Mouse (Mus musculus): ENCODE measurements around the gene Slc43a3. TPM values are rescaled to one million over a fixed set of nuclear protein-coding genes. Genes with fewer than 3 reads are reported as not detected.

The Slc43a3 gene
- polyA plus RNA-seq, 1 experiment: 45.3 TPM

- H3K27ac ChIP-seq (ENCODE audit: insufficient read depth, low read length): no peak overlapping the region
- DNase-seq (ENCODE audit: low read depth in 1 of 2, low spot score in 2 of 2): no peak
- no peaks in the 10 kb centered on the region for H3K27me3 ChIP-seq (ENCODE audit: control insufficient read depth, insufficient read depth, low read length)
- no peaks in the 10 kb centered on the region for H3K4me1 ChIP-seq (ENCODE audit: control insufficient read depth, insufficient read depth, insufficient read length)
- H3K4me3 ChIP-seq (ENCODE audit: extremely low read depth, insufficient read depth, insufficient read length): no peak overlapping the region
- no peaks in the 10 kb centered on the region for H3K36me3 ChIP-seq (ENCODE audit: control insufficient read depth, insufficient read depth, low read length)
- TF ChIP-seq POLR2A (IDR thresholded peaks at IDR 0.05; ENCODE audit: low read depth, low read length) (no peak), CTCF (IDR thresholded peaks at IDR 0.05; ENCODE audit: extremely low read depth, insufficient read depth, insufficient read length, insufficient replicate concordance) (no peak)
- WGBS: 84% methylated on average over 3 of the region's 3 CpGs
These were observed 18.2 kb upstream of the Slc43a3 start for GRCm38 (mm10) chr2:84918188-84918587.

GRCm38 (mm10) chr2:84919601-84920108, 16.7 kb upstream of the Slc43a3 start:
- WGBS: 69% methylated on average over 10 of the region's 10 CpGs
- DNase-seq (ENCODE audit: low read depth in 1 of 2, low spot score in 2 of 2): no peak
- TF ChIP-seq CTCF (IDR thresholded peaks at IDR 0.05; ENCODE audit: extremely low read depth, insufficient read depth, insufficient read length, insufficient replicate concordance) (no peak), POLR2A (IDR thresholded peaks at IDR 0.05; ENCODE audit: low read depth, low read length) (no peak)
- Histone ChIP-seq H3K4me1 (ENCODE audit: control insufficient read depth, insufficient read depth, insufficient read length) (no peaks in the 10 kb centered on the region), H3K4me3 (ENCODE audit: extremely low read depth, insufficient read depth, insufficient read length) (no peak overlapping the region), H3K27ac (ENCODE audit: insufficient read depth, low read length) (no peak overlapping the region), H3K36me3 (ENCODE audit: control insufficient read depth, insufficient read depth, low read length) (no peaks in the 10 kb centered on the region), H3K27me3 (ENCODE audit: control insufficient read depth, insufficient read depth, low read length) (no peaks in the 10 kb centered on the region)

GRCm38 (mm10) chr2:84930186-84930585, 6.2 kb upstream of the Slc43a3 start:
- WGBS: 17% methylated on average over 7 of the region's 7 CpGs
- DNase-seq (ENCODE audit: low read depth in 1 of 2, low spot score in 2 of 2): no peak
- H3K27me3 ChIP-seq (ENCODE audit: control insufficient read depth, insufficient read depth, low read length): no peaks in the 10 kb centered on the region
- no peak overlapping the region for H3K27ac ChIP-seq (ENCODE audit: insufficient read depth, low read length)
- H3K4me1 ChIP-seq (ENCODE audit: control insufficient read depth, insufficient read depth, insufficient read length): peaks cover 3% of the 10 kb centered on the region; the same call in 1 of the 2 replicates
- TF ChIP-seq POLR2A (IDR thresholded peaks at IDR 0.05; ENCODE audit: low read depth, low read length): no peak
- no peak for TF ChIP-seq CTCF (IDR thresholded peaks at IDR 0.05; ENCODE audit: extremely low read depth, insufficient read depth, insufficient read length, insufficient replicate concordance)
- H3K4me3 ChIP-seq (ENCODE audit: extremely low read depth, insufficient read depth, insufficient read length): no peak overlapping the region
- no peaks in the 10 kb centered on the region for H3K36me3 ChIP-seq (ENCODE audit: control insufficient read depth, insufficient read depth, low read length)

GRCm38 (mm10) chr2:84933992-84934648, 2.3 kb upstream of the Slc43a3 start:
- H3K4me3 ChIP-seq (ENCODE audit: extremely low read depth, insufficient read depth, insufficient read length): no peak overlapping the region
- no peak for DNase-seq (ENCODE audit: low read depth in 1 of 2, low spot score in 2 of 2)

GRCm38 (mm10) chr2:84934649-84935007, 1.8 kb upstream of the Slc43a3 start:
- no peaks in the 10 kb centered on the region for H3K27me3 ChIP-seq (ENCODE audit: control insufficient read depth, insufficient read depth, low read length)
- H3K36me3 ChIP-seq (ENCODE audit: control insufficient read depth, insufficient read depth, low read length): no peaks in the 10 kb centered on the region
- no peak overlapping the region for H3K27ac ChIP-seq (ENCODE audit: insufficient read depth, low read length)
- H3K4me3 ChIP-seq (ENCODE audit: extremely low read depth, insufficient read depth, insufficient read length): no peak overlapping the region
- no peak for TF ChIP-seq CTCF (IDR thresholded peaks at IDR 0.05; ENCODE audit: extremely low read depth, insufficient read depth, insufficient read length, insufficient replicate concordance)
- TF ChIP-seq POLR2A (IDR thresholded peaks at IDR 0.05; ENCODE audit: low read depth, low read length): no peak
- no peak for DNase-seq (ENCODE audit: low read depth in 1 of 2, low spot score in 2 of 2)
- 87% methylated on average over 4 of the region's 4 CpGs for WGBS
- peaks cover 20% of the 10 kb centered on the region for H3K4me1 ChIP-seq (ENCODE audit: control insufficient read depth, insufficient read depth, insufficient read length)

More at GRCm38 (mm10) chr2:84933992-84934648, 2.3 kb upstream of the Slc43a3 start:
- 53% methylated on average over 8 of the region's 8 CpGs for WGBS
- Histone ChIP-seq H3K4me1 (ENCODE audit: control insufficient read depth, insufficient read depth, insufficient read length) (peaks cover 20% of the 10 kb centered on the region), H3K27me3 (ENCODE audit: control insufficient read depth, insufficient read depth, low read length) (no peaks in the 10 kb centered on the region), H3K36me3 (ENCODE audit: control insufficient read depth, insufficient read depth, low read length) (no peaks in the 10 kb centered on the region), H3K27ac (ENCODE audit: insufficient read depth, low read length) (no peak overlapping the region)
- no peak for TF ChIP-seq POLR2A (IDR thresholded peaks at IDR 0.05; ENCODE audit: low read depth, low read length)

GRCm38 (mm10) chr2:84935065-84935464, 1.3 kb upstream of the Slc43a3 start:
- Histone ChIP-seq H3K4me1 (ENCODE audit: control insufficient read depth, insufficient read depth, insufficient read length) (peaks cover 20% of the 10 kb centered on the region), H3K27ac (ENCODE audit: insufficient read depth, low read length) (no peak overlapping the region)
- WGBS: 93% methylated on average over 5 of the region's 5 CpGs

GRCm38 (mm10) chr2:84937491-84938150, 1.2 kb downstream of the Slc43a3 start:
- peak overlapping the region; percentile 70 for H3K4me3 ChIP-seq (ENCODE audit: extremely low read depth, insufficient read depth, insufficient read length)
- H3K27ac ChIP-seq (ENCODE audit: insufficient read depth, low read length): peak overlapping the region; percentile 80
- no peaks in the 10 kb centered on the region for H3K36me3 ChIP-seq (ENCODE audit: control insufficient read depth, insufficient read depth, low read length)
- DNase-seq (ENCODE audit: low read depth in 1 of 2, low spot score in 2 of 2): no peak
- no peak for TF ChIP-seq POLR2A (IDR thresholded peaks at IDR 0.05; ENCODE audit: low read depth, low read length)
- TF ChIP-seq CTCF (IDR thresholded peaks at IDR 0.05; ENCODE audit: extremely low read depth, insufficient read depth, insufficient read length, insufficient replicate concordance): no peak
- H3K27me3 ChIP-seq (ENCODE audit: control insufficient read depth, insufficient read depth, low read length): no peaks in the 10 kb centered on the region
- peaks cover 17% of the 10 kb centered on the region for H3K4me1 ChIP-seq (ENCODE audit: control insufficient read depth, insufficient read depth, insufficient read length)
- 12% methylated on average over 3 of the region's 3 CpGs for WGBS

More at GRCm38 (mm10) chr2:84935065-84935464, 1.3 kb upstream of the Slc43a3 start:
- DNase-seq (ENCODE audit: low read depth in 1 of 2, low spot score in 2 of 2): no peak
- TF ChIP-seq CTCF (IDR thresholded peaks at IDR 0.05; ENCODE audit: extremely low read depth, insufficient read depth, insufficient read length, insufficient replicate concordance): no peak
- no peak for TF ChIP-seq POLR2A (IDR thresholded peaks at IDR 0.05; ENCODE audit: low read depth, low read length)
- no peaks in the 10 kb centered on the region for H3K36me3 ChIP-seq (ENCODE audit: control insufficient read depth, insufficient read depth, low read length)
- H3K4me3 ChIP-seq (ENCODE audit: extremely low read depth, insufficient read depth, insufficient read length): no peak overlapping the region
- no peaks in the 10 kb centered on the region for H3K27me3 ChIP-seq (ENCODE audit: control insufficient read depth, insufficient read depth, low read length)

Measured in spleen, adult 2 months (tissue).